Mouse (Mus musculus): ENCODE results near the gene Glipr1. TPM values are rescaled to one million over a fixed set of nuclear protein-coding genes. Genes with fewer than 3 reads are reported as not detected.

Glipr1 gene
- total RNA-seq, 2 experiments from 2014 or later = 0.20 TPM; not detected in 1

DNA sequence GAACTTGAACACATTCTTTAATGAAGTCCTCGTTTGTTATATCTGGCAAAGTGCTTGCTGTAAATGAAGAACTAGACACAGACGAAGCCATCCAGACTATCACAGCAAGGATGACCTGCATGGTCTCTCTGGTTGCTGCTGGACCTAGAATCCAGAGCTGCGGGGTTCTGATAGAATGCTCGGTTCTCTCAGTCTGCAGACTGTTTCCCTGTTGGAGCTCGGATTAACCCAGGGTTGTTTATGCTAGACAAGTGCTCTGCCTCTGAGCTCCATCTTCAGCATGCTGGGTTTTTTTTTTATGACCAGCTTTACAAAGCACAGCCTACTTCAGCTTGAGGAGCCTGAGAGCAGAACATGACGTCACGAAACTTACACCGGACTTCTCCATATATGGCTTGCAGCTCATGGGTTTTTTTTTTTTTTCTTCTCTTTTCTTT is 5.5 kb downstream of the Glipr1 start:
- TF ChIP-seq CTCF (IDR thresholded peaks at IDR 0.05) = no peak
- Histone ChIP-seq H3K27ac (no peak overlapping the region), H3K4me3 (peak overlapping the region; percentile 45)
- intact Hi-C loops (cut with DNase I) = no loop called here
- no peak for DNase-seq

DNA sequence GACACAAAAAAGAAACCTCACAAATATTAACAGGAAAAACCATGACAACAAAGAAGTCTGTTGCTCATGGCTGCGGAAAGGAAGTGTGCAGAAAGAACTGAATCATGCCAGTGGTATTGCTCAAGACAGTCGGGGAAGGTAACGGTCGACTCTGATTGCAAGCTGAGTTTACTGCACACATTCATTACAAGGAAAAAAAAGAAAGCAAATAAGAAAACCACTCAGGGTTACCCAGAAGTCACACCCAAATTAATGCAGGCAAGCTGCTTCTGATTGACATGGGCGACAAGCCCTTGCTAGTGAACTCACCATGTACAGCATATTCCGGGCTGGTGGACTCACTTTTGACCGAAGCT is 5.9 kb downstream of the Glipr1 start:
- no peak overlapping the region for H3K27ac ChIP-seq
- peak overlapping the region; percentile 45 for H3K4me3 ChIP-seq
- intact Hi-C loops (cut with DNase I) = no loop called here

DNA sequence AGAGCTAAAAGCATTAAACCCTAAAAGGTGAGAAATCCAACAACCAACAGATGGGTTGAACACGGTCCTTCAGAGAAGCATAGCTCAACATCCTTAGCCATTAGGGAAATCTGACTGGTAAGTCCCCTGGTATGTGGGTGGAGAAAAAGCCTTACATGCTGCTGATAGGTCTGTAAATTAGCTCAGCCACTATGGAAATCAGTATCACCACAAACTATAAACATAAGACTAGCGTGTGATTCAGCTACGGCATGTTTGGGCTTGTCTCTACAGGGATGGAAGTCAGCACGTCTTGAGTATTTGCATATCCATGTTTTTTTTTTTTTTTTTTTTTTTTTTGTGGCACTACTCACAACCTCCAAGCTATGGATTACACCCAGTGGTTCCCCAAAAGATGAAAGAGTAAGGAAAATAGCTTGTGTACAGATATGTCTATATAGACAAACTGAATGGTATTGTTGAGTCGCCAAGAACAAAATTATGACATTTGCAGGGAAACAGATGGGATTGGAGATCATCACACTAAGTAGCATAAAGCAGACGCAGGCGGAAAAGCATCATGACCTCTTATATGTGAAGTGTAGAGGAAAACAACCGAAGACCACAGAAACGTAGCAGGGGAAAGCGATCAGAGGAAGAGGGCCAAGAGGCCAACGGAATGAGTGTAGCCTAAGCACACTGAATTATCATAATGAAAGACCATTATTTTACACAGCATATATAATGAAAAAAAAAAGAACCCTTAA is 6.5 kb downstream of the Glipr1 start:
- intact Hi-C loops (cut with DNase I) = no loop called here
- no peak for DNase-seq
- Histone ChIP-seq H3K27ac (no peak overlapping the region), H3K4me3 (no peak overlapping the region)
- TF ChIP-seq CTCF (IDR thresholded peaks at IDR 0.05) = no peak

More for the DNA sequence above, 5.9 kb downstream of the Glipr1 start:
- TF ChIP-seq CTCF (IDR thresholded peaks at IDR 0.05) = no peak
- DNase-seq = no peak

DNA sequence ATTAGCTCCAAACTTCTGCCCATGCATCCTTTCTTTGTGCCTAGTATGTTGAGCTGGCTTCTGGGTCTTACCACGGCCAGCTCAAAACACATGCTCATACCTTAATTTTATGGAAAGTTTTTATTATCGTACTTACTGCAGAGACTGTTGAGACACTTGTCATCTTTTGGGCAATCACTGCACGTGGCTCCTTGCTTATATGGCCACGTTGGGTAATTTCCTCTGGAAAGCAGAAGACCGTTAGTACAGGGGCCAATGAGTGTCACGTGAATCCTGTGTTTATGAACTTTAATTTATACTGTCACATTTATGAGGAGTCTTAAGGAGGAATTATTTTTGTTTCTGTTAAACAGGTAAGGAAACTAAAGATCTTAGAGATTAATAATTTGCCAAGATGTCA is 16.0 kb downstream of the Glipr1 start:
- Histone ChIP-seq H3K4me3 (no peak overlapping the region), H3K27ac (no peak overlapping the region)
- no peak for DNase-seq
- intact Hi-C loops (cut with DNase I) = no loop called here
- no peak for TF ChIP-seq CTCF (IDR thresholded peaks at IDR 0.05)

DNA sequence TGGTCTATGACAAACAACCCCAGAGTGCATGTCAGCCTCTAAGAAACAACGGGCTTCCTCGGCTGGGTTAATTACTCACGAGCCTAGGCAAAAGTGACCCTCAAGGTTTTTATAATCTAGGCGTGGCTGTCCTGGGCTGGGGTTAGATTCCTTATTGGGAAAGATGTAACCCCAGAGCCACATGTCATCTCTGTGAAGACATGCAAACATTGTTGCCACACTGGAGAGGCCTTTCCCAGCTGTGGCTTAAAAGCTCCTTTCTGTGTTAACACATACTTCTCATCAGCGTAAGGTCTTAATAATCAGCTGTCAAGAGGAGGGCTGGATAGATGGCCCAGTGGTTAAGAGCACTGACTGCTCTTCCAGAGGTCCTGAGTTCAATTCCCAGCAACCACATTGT is 19.4 kb downstream of the Glipr1 start:
- Histone ChIP-seq H3K4me3 (no peak overlapping the region), H3K27ac (no peak overlapping the region)
- intact Hi-C loops (cut with DNase I) = no loop called here
- TF ChIP-seq CTCF (IDR thresholded peaks at IDR 0.05) = no peak
- DNase-seq = no peak

DNA sequence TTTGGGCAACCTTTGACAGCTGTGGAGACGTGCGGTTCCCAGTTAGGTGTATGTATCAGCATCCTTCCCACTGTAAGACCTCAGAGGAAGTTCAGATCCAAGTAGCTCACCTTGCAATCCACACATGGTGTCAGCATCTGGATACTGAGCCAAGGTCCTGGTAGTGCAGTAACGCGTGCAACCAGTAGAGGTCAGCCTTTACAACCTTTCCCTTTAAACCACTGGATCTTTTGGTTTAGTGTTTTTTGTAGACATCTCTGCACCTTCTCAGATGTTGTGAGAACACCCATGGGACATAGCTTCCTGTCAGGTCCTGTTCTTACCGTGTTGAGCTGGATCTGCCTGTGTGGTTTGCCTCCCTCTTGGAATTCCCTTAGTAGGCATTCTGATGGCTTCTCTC is 24.8 kb downstream of the Glipr1 start:
- Histone ChIP-seq H3K27ac (no peak overlapping the region), H3K4me3 (no peak overlapping the region)
- peak; percentile 89 for TF ChIP-seq CTCF (IDR thresholded peaks at IDR 0.05)
- intact Hi-C loops (cut with DNase I) = loop anchor here (5.0 to 10.0 kb wide), 2 partner anchors 130 to 753 kb away; no protein-coding TSS in a partner anchor
- DNase-seq = peak; percentile 49

DNA sequence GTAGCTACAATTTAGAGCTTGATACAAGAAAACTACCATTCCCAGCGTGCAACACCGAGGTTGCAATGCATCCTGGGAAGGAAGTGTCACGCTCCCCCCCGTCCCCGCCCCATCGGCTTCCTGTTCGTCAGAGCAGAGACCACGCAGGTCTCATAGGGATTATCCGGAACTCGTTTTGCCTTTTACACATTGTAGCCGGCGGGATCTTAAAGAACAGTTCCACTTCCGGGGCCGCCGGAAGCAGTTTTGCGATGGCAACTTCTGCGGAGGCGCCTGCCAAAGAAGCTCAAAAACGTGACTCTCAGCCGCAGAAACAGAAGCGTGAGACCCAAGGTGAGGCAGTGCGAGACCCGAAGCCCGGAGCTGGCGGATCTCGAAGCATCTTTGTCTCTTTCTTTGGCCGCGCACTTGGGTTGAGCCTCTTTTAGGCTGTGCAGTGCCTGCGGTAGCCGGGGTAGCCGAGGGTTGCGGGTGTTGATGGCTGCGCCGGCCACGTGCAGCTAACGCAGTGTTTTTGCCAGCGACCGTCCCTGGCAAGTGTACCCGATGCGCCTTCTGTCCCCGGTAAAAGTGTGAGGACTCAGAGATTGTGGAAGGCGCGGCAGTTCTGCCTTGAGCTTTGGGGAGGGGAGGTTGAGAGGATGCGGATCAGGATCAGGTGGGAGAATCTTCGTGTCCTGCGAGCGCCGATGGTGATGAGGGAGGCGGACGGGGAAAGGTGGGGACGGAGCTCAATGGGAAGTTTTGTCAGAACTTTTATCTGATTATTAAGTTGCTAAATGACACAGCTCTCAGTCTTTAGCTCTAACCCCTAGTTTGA is 29.7 kb downstream of the Glipr1 start, which contains the start of gene Krr1:
TSS of gene Krr1 (plus strand) at position 123 of the 820 bp plus-strand sequence.
- intact Hi-C loops (cut with DNase I) = loop anchor here (2.0 to 10.0 kb wide), 2 partner anchors 674 to 748 kb away; partner anchors contain the start of gene Bbs10
- no peak for TF ChIP-seq CTCF (IDR thresholded peaks at IDR 0.05)
- DNase-seq = peak; percentile 89
- Histone ChIP-seq H3K27ac (peak within 1 kb of the TSS; percentile 95), H3K4me3 (peak within 1 kb of the TSS; percentile 83)

DNA sequence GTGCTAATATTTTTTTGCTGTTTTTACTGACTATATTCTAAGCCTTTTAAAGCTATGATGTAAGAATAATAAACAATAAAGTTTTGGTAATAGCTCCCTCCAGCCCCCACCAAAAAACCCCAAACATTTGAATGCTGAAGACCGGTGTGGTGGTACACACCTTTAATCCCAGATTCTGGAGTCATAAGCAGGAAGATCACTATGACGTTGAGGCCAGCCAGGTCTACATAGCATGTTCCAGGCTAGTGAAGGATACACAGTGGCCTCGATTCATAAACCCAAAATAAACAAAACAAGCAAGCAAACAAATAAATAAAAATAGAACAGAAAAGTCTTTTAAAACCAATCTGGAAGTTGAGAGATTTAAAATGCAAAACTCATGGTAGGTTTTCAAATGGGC is 30.5 kb downstream of the Glipr1 start:
- no peak for TF ChIP-seq CTCF (IDR thresholded peaks at IDR 0.05)
- intact Hi-C loops (cut with DNase I) = loop anchor here (2.0 to 10.0 kb wide), 2 partner anchors 673 to 747 kb away; partner anchors contain the start of gene Bbs10
- Histone ChIP-seq H3K4me3 (peak overlapping the region; percentile 83), H3K27ac (peak overlapping the region; percentile 95)
- DNase-seq = no peak

DNA sequence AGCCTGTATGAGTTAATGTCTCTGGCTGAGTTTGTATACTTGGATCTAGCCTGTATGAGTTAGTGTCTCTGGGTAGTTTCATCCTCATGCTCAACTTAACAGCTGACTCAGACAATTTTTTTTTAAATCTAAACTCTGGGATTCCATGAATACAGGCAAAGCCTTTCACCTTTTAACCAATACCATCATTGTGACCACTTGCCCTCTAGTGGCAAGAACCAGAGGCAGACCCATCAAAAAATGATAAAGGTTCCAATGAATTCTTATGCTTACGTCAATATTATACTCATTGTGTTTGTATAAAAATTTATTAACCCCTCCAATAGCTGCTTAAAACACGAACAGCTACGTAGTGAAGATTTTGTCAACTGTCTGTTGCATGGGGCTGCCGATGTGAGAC is 36.0 kb downstream of the Glipr1 start:
- Histone ChIP-seq H3K27ac (no peak overlapping the region), H3K4me3 (no peak overlapping the region)
- no peak for DNase-seq
- intact Hi-C loops (cut with DNase I) = no loop called here
- peak; percentile 21; the same call in 1 of the 2 replicates for TF ChIP-seq CTCF (IDR thresholded peaks at IDR 0.05)

DNA sequence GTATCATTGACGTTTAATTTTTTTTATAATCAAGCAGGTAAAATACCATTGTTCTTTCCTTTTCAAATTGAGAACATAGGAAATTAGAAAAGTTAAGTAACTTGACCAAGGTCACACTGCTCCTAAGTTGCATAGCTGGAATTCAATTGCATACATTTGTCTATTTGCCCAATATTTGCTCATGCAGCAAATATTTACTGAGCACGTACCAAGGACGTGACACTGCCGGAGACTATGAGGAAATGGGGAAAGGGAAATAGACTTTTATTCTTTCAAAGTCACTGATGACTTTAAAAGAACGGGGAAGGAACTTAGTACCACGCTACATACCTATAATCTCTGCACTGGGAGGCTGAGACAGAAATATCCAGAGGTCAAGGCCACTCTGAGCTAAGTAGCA is 42.0 kb downstream of the Glipr1 start:
- no peak overlapping the region for H3K4me3 ChIP-seq
- no peak overlapping the region for H3K27ac ChIP-seq
- no peak for TF ChIP-seq CTCF (IDR thresholded peaks at IDR 0.05)
- no peak for DNase-seq
- intact Hi-C loops (cut with DNase I) = no loop called here

DNA sequence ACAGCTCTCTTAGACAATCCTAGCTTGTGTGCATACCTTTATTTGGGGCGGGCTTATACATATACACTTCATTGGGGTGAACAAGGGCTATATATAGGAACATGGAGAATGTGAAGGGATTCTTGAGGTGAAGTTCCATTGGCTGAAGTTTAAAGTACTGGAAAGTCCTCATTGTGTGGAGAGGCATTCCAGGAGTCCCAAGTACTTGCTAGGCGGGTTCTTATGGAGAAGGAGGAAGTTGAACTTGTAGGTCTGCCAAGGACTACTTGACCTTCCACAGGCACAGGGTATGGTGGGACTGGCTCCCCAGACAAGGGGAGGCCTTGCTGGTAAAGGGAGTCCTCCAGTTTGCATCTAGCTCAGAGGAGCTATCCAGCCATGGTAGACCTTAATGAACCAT is 43.1 kb downstream of the Glipr1 start:
- TF ChIP-seq CTCF (IDR thresholded peaks at IDR 0.05) = no peak
- DNase-seq = no peak
- intact Hi-C loops (cut with DNase I) = no loop called here
- no peak overlapping the region for H3K4me3 ChIP-seq
- no peak overlapping the region for H3K27ac ChIP-seq

DNA sequence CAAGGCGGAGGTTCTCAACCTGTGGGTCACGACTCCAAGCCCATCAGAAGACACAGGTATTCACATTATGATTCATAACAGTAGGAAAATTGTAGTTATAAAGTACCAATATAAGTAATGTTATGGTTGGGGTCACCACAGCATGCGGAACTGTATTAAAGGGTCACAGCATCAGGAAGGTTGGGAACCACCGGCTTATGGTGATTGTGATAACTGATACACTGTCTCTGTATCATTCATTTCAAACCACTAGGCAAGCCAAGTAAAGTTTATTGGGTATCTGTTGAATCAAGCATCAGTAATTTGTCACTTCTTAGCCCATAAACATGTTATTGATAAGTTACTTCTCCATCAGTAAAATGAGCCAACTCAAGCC is 44.4 kb downstream of the Glipr1 start:
- DNase-seq = no peak
- Histone ChIP-seq H3K27ac (no peak overlapping the region), H3K4me3 (no peak overlapping the region)
- TF ChIP-seq CTCF (IDR thresholded peaks at IDR 0.05) = no peak
- intact Hi-C loops (cut with DNase I) = no loop called here
